Mouse (Mus musculus): ENCODE data around the gene Cops4. TPM values are rescaled to one million over a fixed set of nuclear protein-coding genes. Genes with fewer than 3 reads are reported as not detected.

The Cops4 gene
- polyA plus RNA-seq, 1 experiment from 2014 or later = 263 TPM

GRCm38 (mm10) chr5:100559357-100559756, 41.2 kb downstream of the Cops4 start:
- DNase-seq (ENCODE audit: low spot score) = no peak
- no peak for ATAC-seq (replicated peaks; ENCODE audit: insufficient number of reproducible peaks, low FRiP score, low TSS enrichment, low read depth)
- Histone ChIP-seq H3K4me2 (ENCODE audit: low read depth, low read length) (no peak overlapping the region; the same call in 1 of the 2 replicates), H3K9me3 (replicated peaks; ENCODE audit: control insufficient read depth, low read length) (no peaks in the 10 kb centered on the region), H3K4me1 (ENCODE audit: control insufficient read depth, insufficient read depth, low read length) (no peaks in the 10 kb centered on the region), H3K27me3 (ENCODE audit: control insufficient read depth, insufficient read depth, low read length) (no peaks in the 10 kb centered on the region), H3K36me3 (replicated peaks; ENCODE audit: control insufficient read depth, insufficient read depth, low read depth, low read length) (no peaks in the 10 kb centered on the region), H3K4me3 (ENCODE audit: low read depth, low read length) (no peak overlapping the region), H3K9ac (replicated peaks; ENCODE audit: low read length) (no peak overlapping the region), H3K27ac (replicated peaks; ENCODE audit: low read depth, low read length) (no peak overlapping the region)
- WGBS = 91% methylated on average over 7 of the region's 7 CpGs

- Histone ChIP-seq H3K36me3 (replicated peaks; ENCODE audit: control insufficient read depth, insufficient read depth, low read depth, low read length) (no peaks in the 10 kb centered on the region), H3K9me3 (replicated peaks; ENCODE audit: control insufficient read depth, low read length) (no peaks in the 10 kb centered on the region), H3K27me3 (ENCODE audit: control insufficient read depth, insufficient read depth, low read length) (no peaks in the 10 kb centered on the region), H3K4me3 (ENCODE audit: low read depth, low read length) (no peak overlapping the region), H3K27ac (replicated peaks; ENCODE audit: low read depth, low read length) (no peak overlapping the region), H3K9ac (replicated peaks; ENCODE audit: low read length) (no peak overlapping the region), H3K4me2 (ENCODE audit: low read depth, low read length) (no peak overlapping the region), H3K4me1 (ENCODE audit: control insufficient read depth, insufficient read depth, low read length) (no peaks in the 10 kb centered on the region)
- ATAC-seq (replicated peaks; ENCODE audit: insufficient number of reproducible peaks, low FRiP score, low TSS enrichment, low read depth) = no peak
- no peak for DNase-seq (ENCODE audit: low spot score)
- WGBS = 82% methylated on average over 9 of the region's 9 CpGs
Measured at GRCm38 (mm10) chr5:100562702-100563101, 44.6 kb downstream of the Cops4 start.

DNA sequence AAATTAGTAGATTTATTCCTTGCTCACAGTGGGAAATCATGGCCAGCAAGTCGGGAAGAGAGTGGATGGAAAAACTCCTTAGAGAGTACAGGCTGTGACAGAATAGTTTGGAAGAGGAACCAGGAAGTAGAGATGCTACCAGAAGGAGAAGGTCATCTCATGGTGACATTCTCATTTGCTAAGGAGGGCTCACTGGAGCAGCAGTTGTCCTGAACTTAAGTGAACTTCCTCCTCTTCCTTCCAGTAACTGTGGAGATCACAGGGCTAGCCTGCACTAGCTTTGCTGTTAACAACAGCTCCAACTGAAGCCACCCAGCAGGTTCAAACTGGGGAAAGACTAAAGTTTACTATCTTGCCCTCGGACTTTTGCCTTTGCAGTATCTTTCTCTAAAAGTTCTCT, 48.7 kb downstream of the Cops4 start:
- Histone ChIP-seq H3K27ac (replicated peaks; ENCODE audit: low read depth, low read length) (no peak overlapping the region), H3K36me3 (replicated peaks; ENCODE audit: control insufficient read depth, insufficient read depth, low read depth, low read length) (no peaks in the 10 kb centered on the region), H3K9ac (replicated peaks; ENCODE audit: low read length) (no peak overlapping the region), H3K9me3 (replicated peaks; ENCODE audit: control insufficient read depth, low read length) (no peaks in the 10 kb centered on the region), H3K27me3 (ENCODE audit: control insufficient read depth, insufficient read depth, low read length) (no peaks in the 10 kb centered on the region), H3K4me3 (ENCODE audit: low read depth, low read length) (no peak overlapping the region), H3K4me1 (ENCODE audit: control insufficient read depth, insufficient read depth, low read length) (no peaks in the 10 kb centered on the region), H3K4me2 (ENCODE audit: low read depth, low read length) (no peak overlapping the region)
- DNase-seq (ENCODE audit: low spot score) (no peak), ATAC-seq (replicated peaks; ENCODE audit: insufficient number of reproducible peaks, low FRiP score, low TSS enrichment, low read depth) (no peak)
- WGBS = 81% methylated on average over 2 of the region's 2 CpGs

GRCm38 (mm10) chr5:100567258-100568032, 49.3 kb downstream of the Cops4 start:
- H3K27ac ChIP-seq (replicated peaks; ENCODE audit: low read depth, low read length) = no peak overlapping the region
- WGBS = 77% methylated on average over 13 of the region's 13 CpGs
- H3K9me3 ChIP-seq (replicated peaks; ENCODE audit: control insufficient read depth, low read length) = no peaks in the 10 kb centered on the region
- no peak overlapping the region for H3K4me3 ChIP-seq (ENCODE audit: low read depth, low read length)
- H3K27me3 ChIP-seq (ENCODE audit: control insufficient read depth, insufficient read depth, low read length) = no peaks in the 10 kb centered on the region
- H3K4me1 ChIP-seq (ENCODE audit: control insufficient read depth, insufficient read depth, low read length) = no peaks in the 10 kb centered on the region
- H3K4me2 ChIP-seq (ENCODE audit: low read depth, low read length) = no peak overlapping the region
- H3K9ac ChIP-seq (replicated peaks; ENCODE audit: low read length) = no peak overlapping the region
- no peak for ATAC-seq (replicated peaks; ENCODE audit: insufficient number of reproducible peaks, low FRiP score, low TSS enrichment, low read depth)
- no peak for DNase-seq (ENCODE audit: low spot score)
- H3K36me3 ChIP-seq (replicated peaks; ENCODE audit: control insufficient read depth, insufficient read depth, low read depth, low read length) = no peaks in the 10 kb centered on the region

DNA sequence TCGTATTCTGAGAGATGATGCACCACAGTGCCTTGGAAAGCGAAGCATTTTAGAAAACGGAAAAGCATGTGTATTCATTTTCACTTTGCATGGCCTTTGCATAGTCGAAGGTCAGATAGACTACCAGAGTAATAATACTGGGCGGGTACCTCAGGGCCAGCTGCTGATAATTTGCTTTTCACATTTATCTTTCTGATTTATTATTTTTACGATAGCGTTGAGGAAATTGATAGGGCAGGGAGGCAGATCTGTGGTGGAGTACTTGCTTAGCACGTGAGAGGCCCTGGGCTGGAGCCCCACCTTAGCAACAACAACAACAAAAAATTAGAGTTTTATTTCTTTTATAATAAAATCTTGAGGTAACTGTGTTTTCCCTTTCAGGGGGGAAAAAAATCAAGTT, 50.1 kb downstream of the Cops4 start:
- H3K9me3 ChIP-seq (replicated peaks; ENCODE audit: control insufficient read depth, low read length) = no peaks in the 10 kb centered on the region
- H3K4me1 ChIP-seq (ENCODE audit: control insufficient read depth, insufficient read depth, low read length) = no peaks in the 10 kb centered on the region
- no peak for ATAC-seq (replicated peaks; ENCODE audit: insufficient number of reproducible peaks, low FRiP score, low TSS enrichment, low read depth)
- H3K9ac ChIP-seq (replicated peaks; ENCODE audit: low read length) = no peak overlapping the region
- 84% methylated on average over 8 of the region's 8 CpGs for WGBS
- no peak overlapping the region for H3K4me2 ChIP-seq (ENCODE audit: low read depth, low read length)
- H3K27ac ChIP-seq (replicated peaks; ENCODE audit: low read depth, low read length) = no peak overlapping the region
- H3K4me3 ChIP-seq (ENCODE audit: low read depth, low read length) = no peak overlapping the region
- H3K36me3 ChIP-seq (replicated peaks; ENCODE audit: control insufficient read depth, insufficient read depth, low read depth, low read length) = no peaks in the 10 kb centered on the region
- H3K27me3 ChIP-seq (ENCODE audit: control insufficient read depth, insufficient read depth, low read length) = no peaks in the 10 kb centered on the region
- no peak for DNase-seq (ENCODE audit: low spot score)

DNA sequence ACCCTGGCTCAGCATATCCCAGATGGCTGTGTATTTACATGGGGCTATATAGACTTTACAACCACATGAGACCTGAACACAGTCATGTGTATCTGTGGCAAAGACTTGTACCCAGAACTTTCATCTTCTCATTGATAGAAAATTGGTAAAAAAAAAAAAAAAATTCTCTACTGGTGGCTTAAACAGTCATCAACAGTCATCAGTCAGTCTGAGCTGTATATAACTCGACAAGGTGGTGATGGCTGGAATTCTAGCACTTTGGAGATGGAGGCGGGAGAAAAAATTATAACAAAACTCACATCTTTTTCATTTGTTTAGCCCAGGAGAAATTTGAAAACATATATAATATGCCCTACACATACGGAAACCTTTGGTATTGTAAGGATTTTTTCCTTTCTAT, 50.7 kb downstream of the Cops4 start:
- Histone ChIP-seq H3K9me3 (replicated peaks; ENCODE audit: control insufficient read depth, low read length) (no peaks in the 10 kb centered on the region), H3K9ac (replicated peaks; ENCODE audit: low read length) (no peak overlapping the region), H3K4me1 (ENCODE audit: control insufficient read depth, insufficient read depth, low read length) (no peaks in the 10 kb centered on the region), H3K27me3 (ENCODE audit: control insufficient read depth, insufficient read depth, low read length) (no peaks in the 10 kb centered on the region), H3K4me2 (ENCODE audit: low read depth, low read length) (no peak overlapping the region), H3K36me3 (replicated peaks; ENCODE audit: control insufficient read depth, insufficient read depth, low read depth, low read length) (no peaks in the 10 kb centered on the region), H3K4me3 (ENCODE audit: low read depth, low read length) (no peak overlapping the region), H3K27ac (replicated peaks; ENCODE audit: low read depth, low read length) (no peak overlapping the region)
- ATAC-seq (replicated peaks; ENCODE audit: insufficient number of reproducible peaks, low FRiP score, low TSS enrichment, low read depth) = no peak
- 87% methylated on average over 3 of the region's 3 CpGs for WGBS
- no peak for DNase-seq (ENCODE audit: low spot score)

GRCm38 (mm10) chr5:100569250-100569934, 51.3 kb downstream of the Cops4 start:
- no peaks in the 10 kb centered on the region for H3K27me3 ChIP-seq (ENCODE audit: control insufficient read depth, insufficient read depth, low read length)
- H3K4me1 ChIP-seq (ENCODE audit: control insufficient read depth, insufficient read depth, low read length) = no peaks in the 10 kb centered on the region
- ATAC-seq (replicated peaks; ENCODE audit: insufficient number of reproducible peaks, low FRiP score, low TSS enrichment, low read depth) (no peak), DNase-seq (ENCODE audit: low spot score) (no peak)
- no peak overlapping the region for H3K27ac ChIP-seq (replicated peaks; ENCODE audit: low read depth, low read length)
- H3K9ac ChIP-seq (replicated peaks; ENCODE audit: low read length) = no peak overlapping the region
- no peak overlapping the region for H3K4me2 ChIP-seq (ENCODE audit: low read depth, low read length)
- WGBS = 80% methylated on average over 18 of the region's 18 CpGs
- no peaks in the 10 kb centered on the region for H3K36me3 ChIP-seq (replicated peaks; ENCODE audit: control insufficient read depth, insufficient read depth, low read depth, low read length)
- H3K4me3 ChIP-seq (ENCODE audit: low read depth, low read length) = no peak overlapping the region
- H3K9me3 ChIP-seq (replicated peaks; ENCODE audit: control insufficient read depth, low read length) = no peaks in the 10 kb centered on the region

DNA sequence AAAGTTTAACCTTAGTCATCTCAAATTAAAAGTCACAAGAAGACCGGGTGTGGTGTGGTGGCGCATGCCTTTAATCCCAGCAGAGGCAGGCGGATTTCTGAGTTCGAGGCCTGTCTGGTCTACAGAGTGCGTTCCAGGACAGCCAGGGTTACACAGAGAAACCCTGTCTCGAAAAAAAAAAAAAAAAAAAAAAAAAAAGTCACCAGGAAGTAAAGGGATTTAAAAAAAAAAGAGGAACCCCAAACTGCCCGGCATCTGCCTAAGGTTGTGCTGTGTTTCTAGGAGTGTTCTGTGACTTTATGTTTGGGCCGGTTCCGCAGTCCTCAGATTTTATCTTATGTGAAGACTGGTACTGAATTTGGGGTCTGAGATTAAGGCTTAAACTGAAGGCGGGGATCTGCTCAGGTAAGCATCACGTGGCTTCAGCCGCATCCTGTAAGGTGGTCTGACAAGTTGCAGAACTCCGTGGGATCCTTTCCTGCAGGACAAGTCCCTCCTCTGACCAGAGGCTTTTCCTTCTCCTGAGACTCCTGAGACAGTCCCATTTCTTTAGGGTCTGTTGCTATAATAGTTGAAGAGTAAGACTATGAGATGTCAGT, 52.0 kb downstream of the Cops4 start:
- Histone ChIP-seq H3K9ac (replicated peaks; ENCODE audit: low read length) (no peak overlapping the region), H3K27ac (replicated peaks; ENCODE audit: low read depth, low read length) (no peak overlapping the region), H3K9me3 (replicated peaks; ENCODE audit: control insufficient read depth, low read length) (no peaks in the 10 kb centered on the region), H3K36me3 (replicated peaks; ENCODE audit: control insufficient read depth, insufficient read depth, low read depth, low read length) (no peaks in the 10 kb centered on the region), H3K4me3 (ENCODE audit: low read depth, low read length) (no peak overlapping the region), H3K4me1 (ENCODE audit: control insufficient read depth, insufficient read depth, low read length) (no peaks in the 10 kb centered on the region), H3K27me3 (ENCODE audit: control insufficient read depth, insufficient read depth, low read length) (no peaks in the 10 kb centered on the region), H3K4me2 (ENCODE audit: low read depth, low read length) (no peak overlapping the region; the same call in 1 of the 2 replicates)
- 68% methylated on average over 13 of the region's 13 CpGs for WGBS
- DNase-seq (ENCODE audit: low spot score) = no peak
- no peak for ATAC-seq (replicated peaks; ENCODE audit: insufficient number of reproducible peaks, low FRiP score, low TSS enrichment, low read depth)
